Mouse (Mus musculus) layer of hippocampus, adult 6 months (tissue): Measurements from ENCODE around the gene Gpx6. TPM values are rescaled to one million over a fixed set of nuclear protein-coding genes. Genes with fewer than 3 reads are reported as not detected.

Experiments used
- long read RNA-seq, 2 experiments: library from polyadenylated mRNA; unstranded; transcript quantifications; one replicate each; pipeline ENCODE4 v2.0.0; 2019 to 2020
- polyA plus RNA-seq: library from polyadenylated mRNA; unstranded; fragments of <200 nt; fragmentation: Nextera tagmentation; gene quantifications from 2 replicates; pipeline ENCODE4 v1.2.3, GENCODE M21; 2021

Gene Gpx6
- not detected in 2 replicates for polyA plus RNA-seq
- long read RNA-seq, experiment 1 = 0 reads
- long read RNA-seq, experiment 2 = 0 reads

GRCm38 (mm10) chr13:21311926-21312325 is at the start of gene Gpx6:
TSS of gene Gpx6 (plus strand) at chr13:21312125.

GRCm38 (mm10) chr13:21292631-21293030 is 19.3 kb upstream of the Gpx6 start, which contains the start of gene Gpx5:
TSS of gene Gpx5 (minus strand) at chr13:21292731.

GRCm38 (mm10) chr13:21346610-21347009 is 34.7 kb downstream of the Gpx6 start, which contains the start of gene Olfr1367:
TSS of gene Olfr1367 (plus strand) at chr13:21346910.

GRCm38 (mm10) chr13:21362621-21363248 is 50.8 kb downstream of the Gpx6 start, which contains the start of gene Zscan12:
TSS of gene Zscan12 (plus strand) at chr13:21362820.

Other genes with a start within 250 kb of the Gpx6 start
- not detected in 2 replicates for gene Olfr1370, start 237.2 kb upstream of the Gpx6 start, polyA plus RNA-seq
- gene Olfr1369-ps1, start 200.6 kb upstream of the Gpx6 start, polyA plus RNA-seq = 0.06 TPM in 1 of 2 replicates, not detected in the other
- not detected in 2 replicates for gene Olfr263, start 182.5 kb upstream of the Gpx6 start, polyA plus RNA-seq
- gene Olfr1368, start 166.3 kb upstream of the Gpx6 start, polyA plus RNA-seq = not detected in 2 replicates
- 36.6 and 42.5 TPM in 2 replicates for gene Trim27, start 132.7 kb upstream of the Gpx6 start, polyA plus RNA-seq
- not detected in 2 replicates for gene Gpx5, start 19.4 kb upstream of the Gpx6 start, polyA plus RNA-seq
- gene Olfr1367, start 34.8 kb downstream of the Gpx6 start, polyA plus RNA-seq = not detected in 2 replicates
- 5.1 and 5.6 TPM in 2 replicates for gene Zscan12, start 50.7 kb downstream of the Gpx6 start, polyA plus RNA-seq
- 11.7 and 13.0 TPM in 2 replicates for gene Zkscan3, start 90.6 kb downstream of the Gpx6 start, polyA plus RNA-seq
- gene Pgbd1, start 128.9 kb downstream of the Gpx6 start, polyA plus RNA-seq = 0.99 and 1.1 TPM in 2 replicates
- 39.6 and 60.7 TPM in 2 replicates for gene Zscan26, start 141.6 kb downstream of the Gpx6 start, polyA plus RNA-seq
- 1.4 and 1.6 TPM in 2 replicates for gene Nkapl, start 156.4 kb downstream of the Gpx6 start, polyA plus RNA-seq
- gene Zkscan4, start 166.8 kb downstream of the Gpx6 start, polyA plus RNA-seq = 3.1 and 3.3 TPM in 2 replicates
- 1.8 TPM in 1 of 2 replicates, not detected in the other for gene Gm10065, start 167.3 kb downstream of the Gpx6 start, polyA plus RNA-seq
- gene AK157302, start 183.1 kb downstream of the Gpx6 start, polyA plus RNA-seq = 1.8 and 2.1 TPM in 2 replicates
- 13.0 and 13.4 TPM in 2 replicates for gene Gm11273, start 189.3 kb downstream of the Gpx6 start, polyA plus RNA-seq
- gene Zkscan8, start 219.0 kb downstream of the Gpx6 start, polyA plus RNA-seq = 1.6 and 2.7 TPM in 2 replicates
- 0.10 TPM in 1 of 2 replicates, not detected in the other for gene Olfr1366, start 230.7 kb downstream of the Gpx6 start, polyA plus RNA-seq
- 0.06 TPM in 1 of 2 replicates, not detected in the other for gene Olfr1535, start 247.8 kb downstream of the Gpx6 start, polyA plus RNA-seq